Mouse (Mus musculus) left cerebral cortex, postnatal 10 days (tissue): ENCODE measurements around the gene Kif1b. TPM values are rescaled to one million over a fixed set of nuclear protein-coding genes. Genes with fewer than 3 reads are reported as not detected.

Experiments used
- DNase-seq, 2 experiments: peaks; one replicate each; pipeline ENCODE4 v3.0.0; 2021 to 2022; ENCODE audit warnings: low spot score in 2 of 2, mixed read lengths in 1 of 2; ENCODE audit errors: extremely low spot score in 1 of 2
- intact Hi-C: fragments of 180-260 bp; cut with DNase I; formaldehyde crosslinking; loops from one replicate; pipeline ENCODE4 v1.15.1; 2025
- total RNA-seq, 2 experiments: library from RNA; stranded (reverse); gene quantifications; 2 replicates each; pipeline ENCODE4 v1.2.3; 2021

Gene Kif1b
- 100 to 1,000 TPM; 427 to 448 TPM for total RNA-seq

DNA sequence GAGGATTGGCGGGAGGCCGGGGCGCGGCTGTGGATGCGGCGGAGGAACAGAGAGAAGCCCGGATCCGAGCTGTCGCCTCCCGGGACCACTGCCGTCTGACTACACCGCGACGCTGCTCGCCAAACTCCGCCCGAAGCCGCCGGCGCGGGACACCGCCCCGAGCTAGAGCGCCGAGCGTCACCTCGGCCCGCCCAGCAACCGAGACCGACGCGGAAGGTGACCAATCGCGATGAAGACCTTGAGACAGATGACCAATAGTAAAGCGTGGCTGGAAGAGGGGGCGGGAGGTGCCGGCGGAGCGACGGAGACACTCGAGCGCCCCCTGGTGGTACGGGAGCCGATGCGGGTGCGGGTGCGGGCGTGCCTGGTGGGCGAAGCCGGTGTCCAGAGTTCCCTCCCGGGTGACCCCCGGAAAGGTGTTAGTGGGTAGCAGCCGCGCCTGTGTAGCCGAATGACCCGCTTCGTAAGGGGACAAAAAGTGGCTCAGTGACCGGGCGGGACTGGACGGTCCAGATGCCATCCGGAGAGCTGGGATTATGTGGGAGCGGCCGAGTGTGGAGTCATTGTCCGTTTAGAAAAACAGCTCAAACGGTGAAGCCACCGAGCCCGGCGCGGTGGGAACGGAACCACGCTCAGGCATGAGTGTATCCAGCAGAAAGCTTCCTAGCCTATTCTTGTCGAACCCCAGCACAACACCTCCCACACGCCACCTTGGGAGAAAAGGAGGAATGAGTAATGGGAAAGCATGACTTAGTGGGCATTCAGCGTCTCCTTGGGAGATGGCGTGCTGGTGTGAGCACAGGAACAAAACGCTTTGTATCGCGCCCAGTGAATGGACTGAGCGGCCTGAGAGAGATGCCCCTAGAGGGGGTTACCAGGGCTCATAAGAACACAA, at the start of gene Kif1b:
Gene Kif1b (minus strand): TSS at position 98 of the 895 bp plus-strand sequence.
- peak; percentile 98 for DNase-seq
- intact Hi-C loops, result loop anchor here (5.0 kb wide), 1 partner anchor 36 kb away; no protein-coding TSS in a partner anchor

DNA sequence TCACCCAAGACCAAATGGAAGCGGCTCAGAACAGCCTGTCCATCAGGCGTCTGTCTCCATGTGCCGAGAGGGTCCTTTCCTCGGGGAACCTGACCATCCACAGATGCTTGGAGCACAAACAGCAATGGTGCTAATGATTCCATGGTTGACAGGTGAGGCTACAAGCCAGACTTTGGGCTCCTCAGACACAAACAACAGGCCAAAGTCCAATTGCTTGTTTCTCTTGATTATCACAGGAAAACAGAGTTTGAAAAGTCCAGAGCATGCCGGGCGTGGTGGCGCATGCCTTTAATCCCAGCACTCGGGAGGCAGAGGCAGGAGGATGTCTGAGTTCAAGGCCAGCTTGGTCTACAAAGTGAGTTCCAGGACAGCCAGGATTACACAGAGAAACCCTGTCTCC, 47.2 kb upstream of the Kif1b start:
- intact Hi-C loops, result no loop called here
- no peak for DNase-seq

DNA sequence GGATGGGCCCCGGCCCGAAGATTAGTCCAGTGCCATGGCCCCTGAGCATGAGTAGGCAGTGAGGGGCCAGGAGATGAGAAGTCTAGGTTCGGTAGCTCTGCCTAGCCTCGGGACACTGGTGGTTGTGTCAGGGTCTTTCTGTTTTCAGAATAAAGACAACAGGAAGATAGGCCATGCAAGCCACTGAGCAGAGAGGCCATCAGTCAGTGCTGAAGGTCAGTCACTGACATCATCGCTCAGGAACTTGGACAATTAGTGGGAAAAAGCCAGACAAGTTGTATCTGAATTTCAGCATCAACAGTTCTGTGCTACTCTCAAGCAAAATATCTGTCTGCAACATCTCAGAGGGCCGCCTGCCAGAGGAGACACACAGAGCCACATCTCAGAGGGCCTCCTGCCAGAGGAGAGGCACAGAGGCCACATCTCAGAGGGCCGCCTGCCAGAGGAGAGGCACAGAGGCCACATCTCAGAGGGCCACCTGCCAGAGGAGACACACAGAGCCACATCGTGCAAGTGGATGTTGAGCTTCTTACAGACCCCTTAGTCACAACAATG, 44.2 kb upstream of the Kif1b start:
- intact Hi-C loops, result no loop called here
- no peak for DNase-seq

DNA sequence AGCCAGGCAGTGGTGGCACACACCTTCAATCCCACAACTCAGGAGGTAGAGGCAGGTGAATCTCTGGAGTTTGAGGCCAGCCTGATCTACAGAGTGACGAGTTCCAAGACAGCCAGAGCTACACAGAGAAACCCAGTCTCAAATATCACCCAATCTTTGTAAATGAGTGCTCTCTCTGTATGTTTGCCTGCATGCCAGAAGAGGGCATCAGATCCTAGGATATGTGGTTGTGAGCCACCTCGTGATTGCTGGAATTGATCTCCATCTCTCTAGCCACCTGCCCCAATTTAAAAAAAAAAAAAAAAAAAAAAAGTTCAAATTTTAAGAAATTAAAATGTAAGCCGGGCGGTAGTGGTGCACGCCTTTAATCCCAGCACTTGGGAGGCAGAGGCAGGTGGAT, 41.5 kb upstream of the Kif1b start:
- intact Hi-C loops, result no loop called here
- no peak for DNase-seq

DNA sequence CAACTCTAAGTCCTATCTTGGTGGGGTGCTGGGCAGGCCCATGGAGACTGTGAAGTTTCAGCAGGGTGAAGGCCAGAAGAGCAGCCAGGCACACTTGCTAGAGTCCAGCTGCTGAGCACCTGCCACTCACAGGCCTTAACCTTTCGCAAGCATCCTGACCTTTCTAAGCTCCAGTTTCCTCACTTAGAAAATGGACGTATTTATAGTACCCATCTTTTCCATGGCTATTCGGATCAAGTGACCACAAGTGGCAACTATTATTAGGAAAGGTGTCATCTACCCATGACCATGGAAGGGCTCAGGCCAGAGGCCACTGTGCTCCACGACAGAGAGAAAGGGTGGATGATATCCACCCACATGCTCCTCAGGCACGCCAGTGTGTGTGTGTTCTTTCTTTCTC, 38.4 kb upstream of the Kif1b start:
- intact Hi-C loops, result no loop called here
- DNase-seq, result no peak

DNA sequence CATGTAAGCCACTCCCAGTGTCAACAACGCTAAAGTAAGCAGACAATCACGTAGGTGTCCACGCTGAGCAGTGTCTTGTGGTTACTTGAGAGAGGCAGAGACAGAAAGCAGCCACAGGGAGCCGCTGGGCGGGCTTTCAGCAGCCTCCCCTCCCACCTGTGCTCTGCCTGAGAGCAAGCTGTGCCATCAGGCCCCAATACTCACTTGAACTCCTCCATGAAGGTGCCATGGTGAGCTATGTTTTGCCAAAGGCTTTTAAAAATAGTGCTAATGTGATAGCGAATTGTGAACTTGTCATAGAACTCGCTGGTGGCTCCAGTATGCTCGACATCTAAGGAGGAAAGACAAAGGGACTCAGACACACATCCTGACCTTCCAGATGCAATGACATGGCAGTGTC, 36.8 kb upstream of the Kif1b start:
- DNase-seq, result no peak
- intact Hi-C loops, result no loop called here

DNA sequence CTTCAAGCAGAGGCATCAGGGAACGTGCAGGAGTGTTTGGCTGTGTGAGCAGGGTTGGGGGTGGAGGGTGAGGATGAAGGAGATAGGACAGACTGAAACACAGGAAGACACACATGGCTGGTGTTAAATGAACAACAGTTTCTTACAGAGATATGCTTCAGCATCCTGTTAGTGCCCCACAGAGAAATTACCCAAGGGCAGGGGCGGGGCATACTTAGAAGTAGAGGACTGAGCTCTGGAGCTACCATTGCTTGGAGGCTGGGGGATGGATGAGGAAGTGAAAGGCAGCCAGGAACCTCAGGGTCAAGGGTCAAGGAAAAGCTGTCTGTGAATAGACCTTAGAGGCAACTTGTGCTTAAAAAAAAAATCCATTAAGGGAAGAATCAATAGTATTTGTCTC, 33.2 kb upstream of the Kif1b start:
- intact Hi-C loops, result no loop called here
- DNase-seq, result no peak

DNA sequence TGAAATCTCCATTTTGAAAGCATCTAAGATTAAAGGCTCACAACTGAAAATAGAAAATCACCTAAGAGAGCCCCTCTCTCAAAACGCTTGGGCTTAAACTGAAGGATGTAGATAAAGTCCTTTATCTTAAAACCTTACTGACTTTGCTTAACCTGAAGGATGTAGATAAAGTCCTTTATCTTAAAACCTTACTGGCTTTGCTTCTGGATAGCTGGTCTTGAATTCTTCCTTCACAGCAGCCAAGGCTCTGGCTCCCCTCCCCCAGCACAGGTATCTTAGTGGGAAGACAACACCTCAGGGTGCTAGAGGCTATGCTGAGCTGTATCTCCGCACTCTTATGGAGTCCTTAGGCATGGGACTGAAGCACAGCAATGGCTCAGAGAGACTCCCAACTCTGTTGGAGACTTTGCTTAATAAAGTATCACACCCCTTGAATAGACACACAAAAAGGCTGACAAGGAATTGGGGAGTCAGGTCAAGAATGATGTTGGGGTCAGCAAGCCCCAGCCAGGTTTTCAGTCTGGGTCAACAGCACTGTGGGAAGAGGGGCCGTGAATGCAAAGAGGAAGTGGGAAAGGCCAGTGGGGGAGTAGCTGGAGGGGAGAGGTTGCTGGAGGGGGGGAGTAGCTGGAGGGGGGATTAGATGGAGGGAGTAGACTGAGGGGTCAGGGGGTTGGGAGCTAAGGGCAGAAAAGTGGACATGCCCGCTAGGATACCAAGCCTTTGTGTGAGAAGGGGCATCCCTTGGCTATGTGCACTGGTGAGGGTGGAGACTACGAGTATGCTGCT, 32.1 kb upstream of the Kif1b start:
- DNase-seq, result no peak
- intact Hi-C loops, result no loop called here

DNA sequence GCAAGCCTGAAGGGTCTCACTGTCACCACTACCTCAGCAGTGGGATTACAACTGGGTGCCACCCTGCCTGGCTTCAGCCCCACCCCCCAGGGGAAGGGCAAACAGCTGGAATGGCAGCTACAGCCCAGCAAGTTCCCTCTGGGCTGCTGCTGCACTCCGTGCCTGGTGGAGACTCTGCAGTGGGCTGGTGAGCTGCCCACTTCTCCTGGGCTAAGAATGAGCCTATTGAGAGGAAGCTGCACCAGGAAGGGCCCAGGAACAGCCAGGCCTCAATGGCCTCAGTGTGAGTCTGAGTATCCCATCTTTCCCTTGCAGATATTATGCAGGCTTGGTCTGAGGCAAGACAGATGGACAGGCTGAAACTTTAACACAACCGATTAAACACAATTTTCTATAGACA, 30.6 kb upstream of the Kif1b start:
- intact Hi-C loops, result no loop called here
- DNase-seq, result peak in 1 of 2 experiments; percentile 42

DNA sequence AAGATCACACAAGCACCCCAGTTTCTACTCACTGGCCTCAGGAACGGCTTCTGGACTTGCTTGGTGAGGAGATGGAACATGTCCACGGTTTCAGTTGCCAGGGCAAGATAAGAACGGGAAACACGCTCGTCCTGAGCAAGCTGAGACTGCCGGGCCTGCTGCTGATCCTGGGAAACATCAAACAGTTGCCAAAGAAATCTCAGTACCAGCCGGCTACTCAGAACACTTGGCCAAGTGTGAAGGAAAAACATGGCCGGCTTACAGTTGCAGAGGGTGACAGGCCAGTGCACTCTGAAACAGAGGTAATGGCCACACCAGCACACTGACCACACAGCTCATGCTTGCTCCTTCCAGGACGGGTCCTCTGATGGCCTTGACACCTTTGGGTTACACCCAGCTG, 29.9 kb upstream of the Kif1b start:
- intact Hi-C loops, result no loop called here

DNA sequence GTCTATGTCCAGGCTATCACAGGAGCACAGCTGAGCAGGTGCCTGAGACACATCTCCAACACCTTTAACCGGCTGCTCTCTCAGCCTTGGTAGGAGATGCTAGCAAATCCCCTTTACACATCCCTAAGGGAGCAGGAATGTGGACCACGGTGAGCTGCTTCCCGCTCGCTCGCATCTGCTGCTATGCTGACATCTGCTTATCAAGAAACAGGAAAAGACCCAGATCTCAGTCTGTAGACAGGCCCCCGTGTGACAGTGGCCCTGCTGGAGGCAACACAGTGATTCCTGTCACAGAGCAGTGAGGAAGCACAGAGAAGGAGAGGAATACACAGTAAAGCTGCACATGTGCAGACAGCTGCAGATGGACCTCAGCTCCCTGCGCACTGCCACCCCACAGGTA, 28.8 kb upstream of the Kif1b start:
- intact Hi-C loops, result no loop called here
- no peak for DNase-seq

More for the DNA sequence above, 29.9 kb upstream of the Kif1b start:
- DNase-seq, result no peak

DNA sequence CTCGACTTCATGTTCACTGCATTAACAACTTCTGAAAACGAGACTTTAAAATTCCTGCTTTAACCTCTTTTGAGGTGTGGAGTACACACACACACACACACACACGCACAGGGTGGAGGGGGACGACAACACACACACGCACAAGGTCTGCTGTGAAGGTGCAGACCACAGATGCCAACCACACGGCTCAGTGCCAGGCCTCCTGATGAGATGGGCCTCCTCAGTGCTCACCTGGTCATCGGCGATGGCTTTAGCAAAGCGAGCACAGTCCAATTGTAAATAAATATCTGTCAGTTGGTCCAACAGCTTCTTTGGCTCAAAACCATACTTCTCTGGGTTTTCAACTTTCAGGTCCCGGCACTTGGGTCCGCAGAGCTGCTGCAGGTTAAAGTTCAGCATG, 27.4 kb upstream of the Kif1b start:
- no peak for DNase-seq
- intact Hi-C loops, result no loop called here

DNA sequence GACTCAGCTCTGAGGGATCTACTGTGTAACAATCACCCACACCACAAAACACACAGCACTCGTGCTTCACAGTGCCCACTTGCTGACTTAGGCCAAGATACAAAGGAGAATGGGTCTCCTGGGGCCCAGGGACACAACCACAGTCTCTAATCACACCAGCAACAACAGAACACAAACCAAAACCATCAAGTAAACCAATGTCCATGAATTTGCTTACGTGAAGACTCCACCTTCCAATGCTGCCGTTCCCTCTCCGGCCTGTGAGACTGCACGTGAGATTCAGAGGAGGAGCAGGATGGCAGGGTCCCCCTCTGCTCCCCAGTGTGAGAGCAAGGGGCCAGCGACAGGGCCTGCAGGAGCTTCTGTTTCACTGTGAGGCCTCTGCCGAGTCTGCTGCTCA, 25.2 kb upstream of the Kif1b start:
- DNase-seq, result no peak
- intact Hi-C loops, result no loop called here

DNA sequence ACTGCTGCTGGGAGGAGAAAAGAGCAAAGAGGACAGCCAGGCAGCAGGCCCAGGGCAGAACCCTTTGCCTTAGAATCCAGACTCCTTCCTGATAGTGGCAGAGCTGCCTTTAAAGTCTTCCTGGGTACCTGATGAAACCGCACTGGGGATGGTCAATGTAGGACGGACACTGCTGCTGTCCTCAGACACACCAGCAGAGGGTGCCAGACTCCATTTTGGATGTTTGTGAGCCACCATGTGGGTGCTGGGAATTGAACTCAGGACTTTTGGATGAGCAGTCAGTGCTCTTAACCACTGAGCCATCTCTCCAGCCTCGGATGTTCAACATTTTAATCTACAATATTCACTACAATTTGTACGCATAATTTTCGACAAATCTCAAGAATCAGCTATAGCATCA, 23.0 kb upstream of the Kif1b start:
- intact Hi-C loops, result no loop called here
- DNase-seq, result no peak

DNA sequence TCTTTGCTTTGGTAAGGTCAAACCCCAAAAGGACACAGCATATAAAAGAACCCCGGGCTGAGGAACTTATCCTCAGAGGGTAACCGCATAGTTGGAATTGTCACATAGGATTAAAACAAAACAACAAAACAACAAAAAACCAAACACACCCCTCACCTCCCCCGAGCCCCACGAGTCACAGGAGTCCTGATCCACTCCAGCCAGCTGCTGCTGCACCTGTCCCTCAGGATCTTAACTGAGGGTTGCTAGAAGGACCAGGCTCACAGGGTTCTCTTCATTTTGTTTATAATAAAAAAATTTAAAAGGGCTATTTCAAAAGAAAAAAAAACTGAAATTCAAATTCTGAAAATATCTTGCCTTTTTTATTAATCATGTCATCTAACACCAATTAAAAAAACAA, 21.2 kb upstream of the Kif1b start:
- no peak for DNase-seq
- intact Hi-C loops, result no loop called here

DNA sequence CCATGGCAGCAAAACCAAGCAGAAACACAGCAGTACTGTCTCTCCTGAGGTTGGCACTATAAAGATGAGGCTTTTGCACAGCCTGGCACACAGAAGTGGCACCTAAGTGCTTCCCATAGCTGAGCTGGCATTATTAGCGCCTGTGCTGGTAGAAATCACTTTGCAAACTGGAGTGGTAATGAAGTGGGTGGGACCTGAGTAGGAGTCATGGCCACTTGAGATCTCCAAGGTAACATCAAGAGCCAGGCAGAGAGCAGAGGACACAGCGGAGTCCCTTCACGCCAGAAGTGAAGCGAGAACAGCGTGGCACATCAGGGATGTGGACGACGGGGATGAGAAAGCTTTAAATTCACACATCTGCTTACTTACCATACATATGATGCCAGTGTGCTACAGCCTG, 19.8 kb upstream of the Kif1b start:
- DNase-seq, result no peak
- intact Hi-C loops, result no loop called here

DNA sequence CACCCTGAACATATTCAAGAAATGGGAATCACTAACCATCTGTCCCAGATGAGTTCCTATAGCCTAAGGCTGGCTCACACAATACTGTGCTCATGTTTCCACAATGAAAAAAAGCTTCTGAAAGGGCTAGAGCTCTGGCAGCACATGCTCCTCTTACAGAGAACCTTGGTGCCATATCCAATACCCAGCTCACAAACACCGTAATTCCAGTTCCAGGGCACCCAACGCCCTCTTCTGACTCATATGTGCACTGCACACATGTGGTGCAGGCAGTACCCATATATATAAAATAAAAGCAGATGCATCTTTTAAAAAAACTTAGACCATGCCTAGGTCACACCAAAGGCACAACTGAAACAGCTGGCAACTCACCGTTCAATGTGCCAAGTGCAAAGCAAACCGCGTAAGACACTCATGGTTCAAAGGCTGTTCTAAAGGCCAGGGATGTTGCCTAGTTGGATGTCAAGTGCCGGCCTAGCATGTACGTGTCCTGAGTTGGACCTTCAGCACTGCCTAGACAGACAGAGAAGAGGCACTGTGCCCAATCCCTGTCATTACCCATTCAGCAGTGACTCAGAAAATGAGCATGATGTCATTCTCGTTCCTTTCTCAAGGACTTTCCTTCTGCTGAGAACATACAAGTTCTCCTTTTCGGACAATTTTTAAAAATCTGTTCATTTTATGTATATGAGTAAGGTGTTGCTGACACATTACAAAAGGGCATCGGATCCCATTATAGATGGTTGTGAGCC, 18.1 kb upstream of the Kif1b start:
- DNase-seq, result no peak

DNA sequence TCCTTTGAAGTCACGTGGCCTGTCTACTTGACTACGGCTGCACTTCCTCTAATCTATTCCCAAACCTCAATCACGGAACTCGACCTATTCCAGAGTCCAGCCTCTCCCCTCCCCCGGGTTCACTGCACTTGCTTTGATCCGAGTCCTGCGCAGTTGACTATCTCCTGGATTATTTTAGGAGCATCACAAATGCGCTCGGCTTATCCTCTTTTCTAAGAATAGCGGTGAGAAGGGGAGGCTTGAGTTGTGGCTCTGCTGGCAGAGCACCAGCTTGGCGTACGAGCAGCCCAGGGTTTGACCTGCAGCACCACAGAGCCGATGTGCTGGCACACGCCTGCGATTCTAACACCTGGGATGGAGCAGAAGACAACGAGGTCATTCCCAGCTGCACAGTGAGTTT, 16.2 kb upstream of the Kif1b start:
- DNase-seq, result no peak
- intact Hi-C loops, result no loop called here

More for the DNA sequence above, 18.1 kb upstream of the Kif1b start:
- intact Hi-C loops, result no loop called here

DNA sequence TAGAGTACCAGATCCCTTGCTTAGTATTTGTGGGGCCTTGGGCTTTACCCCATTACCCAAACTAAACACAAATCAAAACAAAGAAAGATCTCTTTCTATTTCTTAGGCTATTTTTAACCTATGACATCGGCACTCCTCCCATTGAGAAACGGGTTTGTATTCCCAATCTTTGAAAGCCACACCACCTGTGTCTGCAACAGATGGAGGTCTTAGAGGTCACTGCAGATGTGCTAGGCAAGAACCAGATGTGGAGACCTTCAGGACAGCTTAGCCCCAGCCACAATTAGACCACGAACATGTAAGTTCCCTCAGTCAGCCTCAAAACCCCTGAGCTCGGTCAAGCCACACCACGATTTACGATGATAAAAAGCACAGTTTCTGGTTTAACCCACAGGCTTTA, 15.2 kb upstream of the Kif1b start:
- intact Hi-C loops, result no loop called here
- DNase-seq, result no peak
